Mouse (Mus musculus): ENCODE measurements around the gene Aen.

The Aen gene

DNA sequence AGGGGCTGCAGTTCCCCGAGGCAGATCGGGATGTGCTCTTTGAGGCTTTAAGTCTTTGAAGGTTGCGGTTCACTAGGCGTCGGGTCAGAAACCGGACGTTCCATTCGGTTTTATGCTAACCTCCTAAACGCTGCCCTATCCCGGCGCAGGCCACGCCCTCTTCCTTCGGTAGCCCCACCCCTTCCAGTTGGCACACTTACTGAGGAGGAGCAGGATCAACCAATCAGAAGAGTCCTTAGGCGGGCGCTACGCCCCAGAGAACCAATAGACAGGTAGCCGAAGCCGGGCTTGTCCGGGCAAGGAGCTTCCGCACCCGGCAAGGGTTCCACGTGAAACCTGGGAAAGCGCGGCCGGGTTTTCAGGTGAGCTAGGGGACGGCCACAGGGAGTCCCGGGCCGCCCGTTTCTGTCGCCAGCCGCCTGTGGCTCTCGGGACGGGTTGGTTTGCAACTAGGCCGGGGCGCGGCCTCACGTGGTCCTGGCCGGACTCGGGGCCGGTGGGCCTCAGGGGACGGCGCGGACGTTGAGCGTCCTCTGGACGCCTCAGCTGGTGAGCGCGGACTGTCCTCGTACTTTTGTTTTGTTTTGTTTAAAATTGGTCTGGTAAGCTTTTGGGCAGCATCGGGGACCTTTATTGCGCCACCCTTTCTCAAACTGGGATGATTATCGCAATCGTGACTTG, at the start of gene Aen:
Gene Aen (plus strand): TSS at position 202 of the 681 bp plus-strand sequence.
- DNase-seq, result peak; percentile 97 to 98

DNA sequence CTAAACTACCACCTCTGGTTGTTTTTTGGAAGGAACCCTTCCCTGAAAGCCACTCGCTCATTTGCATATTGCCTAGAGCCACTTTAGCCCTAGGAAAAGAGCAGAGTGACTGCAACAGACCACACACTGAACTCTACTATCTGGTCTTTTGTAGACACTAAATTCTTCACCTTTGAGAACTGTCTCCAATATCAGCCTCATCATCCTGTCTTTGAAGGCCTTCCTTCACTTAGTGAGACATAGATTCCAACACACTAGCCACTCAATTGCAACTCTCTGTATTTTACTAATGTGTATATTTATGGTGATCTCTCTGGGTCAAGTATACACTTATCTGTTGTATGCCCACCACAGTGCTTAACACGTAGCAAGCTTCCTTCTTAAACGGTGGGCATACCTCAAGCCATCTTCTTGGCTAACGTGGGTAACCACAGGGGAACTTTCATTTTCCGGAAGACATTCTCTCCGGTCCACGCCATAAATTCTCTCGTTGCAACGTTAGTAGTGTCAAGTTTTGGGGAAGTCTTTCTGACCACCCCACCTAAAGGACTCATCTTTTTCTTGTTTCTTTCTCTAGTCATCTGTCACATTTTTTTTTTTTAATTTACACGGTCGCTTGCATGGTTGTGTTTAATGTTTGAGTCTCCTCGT, 49.5 kb upstream of the Aen start:
- DNase-seq, result no peak

DNA sequence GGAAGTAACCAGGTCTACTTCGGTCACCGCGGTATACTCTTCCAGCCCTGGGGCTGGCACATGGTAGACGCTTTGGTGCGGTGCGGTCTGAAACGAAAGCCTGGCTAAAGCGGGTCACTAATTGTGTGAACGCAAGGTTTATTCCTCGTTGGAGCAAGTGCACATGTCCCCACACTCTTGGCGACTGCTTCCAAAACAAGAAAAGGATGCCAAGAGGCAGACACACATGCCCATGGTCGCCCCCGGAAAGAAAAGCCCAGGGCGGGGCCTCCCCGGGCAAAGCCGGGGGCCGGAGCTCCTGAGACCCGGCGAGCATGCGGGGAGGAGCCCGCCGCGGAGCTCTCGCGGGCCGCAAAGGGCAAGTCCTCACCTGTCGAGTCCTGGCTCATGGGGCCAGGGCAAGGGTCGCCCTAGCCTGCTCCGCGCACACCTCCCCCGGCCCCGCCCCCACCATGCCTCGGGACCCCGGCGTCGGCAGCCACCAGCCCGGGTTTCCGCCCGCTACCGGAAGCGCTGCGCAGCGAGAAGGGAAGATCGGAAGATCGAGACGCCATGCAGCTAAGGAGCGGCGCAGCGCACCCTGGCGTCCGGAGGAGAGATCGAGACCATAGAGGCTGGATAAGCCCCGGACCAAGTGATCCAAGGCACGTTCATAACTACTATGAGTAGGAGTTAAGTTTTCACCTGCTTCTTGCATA, 48.8 kb upstream of the Aen start, which contains the start of gene Det1:
Gene Det1 (minus strand): TSS at position 527 of the 698 bp plus-strand sequence.
- DNase-seq, result peak; percentile 92

DNA sequence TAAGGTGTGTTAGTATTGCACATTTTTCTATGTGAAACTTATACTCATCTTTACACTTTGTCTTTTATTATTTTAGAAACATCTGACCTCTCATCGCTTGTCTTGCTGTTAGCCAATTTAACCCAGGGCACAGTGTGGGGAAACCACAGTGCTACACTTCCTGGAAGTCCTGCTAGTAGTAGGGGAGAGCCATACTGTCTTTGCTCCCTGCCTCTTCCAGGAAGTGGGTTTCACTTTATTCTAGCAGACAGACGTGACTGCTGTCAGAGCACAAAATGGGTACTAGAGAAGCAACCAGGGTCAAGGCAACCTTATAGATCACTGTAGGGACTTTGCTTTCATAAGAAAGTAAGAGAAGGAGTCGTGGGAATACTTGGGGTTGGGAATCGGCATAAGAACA, 41.6 kb upstream of the Aen start:
- no peak for DNase-seq

DNA sequence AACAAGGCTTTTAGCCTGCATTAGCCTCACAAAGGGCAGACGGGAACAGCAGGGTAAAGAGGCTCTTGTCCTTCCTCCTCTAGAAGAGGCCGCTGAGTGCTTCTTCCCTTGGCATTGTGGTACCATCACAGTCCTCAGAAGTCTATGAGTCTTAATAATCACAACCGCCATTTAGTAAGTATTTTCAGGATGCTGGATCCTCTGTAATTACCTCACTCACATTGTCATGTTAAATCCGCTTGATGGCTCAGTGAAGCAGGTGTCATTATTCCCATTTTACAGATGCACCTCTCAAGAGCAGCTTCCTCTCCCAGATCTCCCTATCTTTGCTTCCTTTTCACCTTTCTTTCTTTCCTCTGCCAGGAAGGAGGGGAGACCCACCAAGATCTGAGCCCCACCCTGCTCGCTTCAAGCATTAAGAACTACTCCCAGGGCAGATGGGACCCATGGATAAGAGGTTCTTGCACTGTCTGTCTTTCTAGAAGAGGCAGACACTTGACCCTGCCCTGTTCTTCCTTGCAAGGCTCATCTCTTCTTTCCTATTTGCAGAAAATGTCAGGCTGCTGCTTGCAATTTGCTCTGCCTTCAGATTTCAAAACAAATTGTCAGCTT, 40.5 kb upstream of the Aen start:
- no peak for DNase-seq

DNA sequence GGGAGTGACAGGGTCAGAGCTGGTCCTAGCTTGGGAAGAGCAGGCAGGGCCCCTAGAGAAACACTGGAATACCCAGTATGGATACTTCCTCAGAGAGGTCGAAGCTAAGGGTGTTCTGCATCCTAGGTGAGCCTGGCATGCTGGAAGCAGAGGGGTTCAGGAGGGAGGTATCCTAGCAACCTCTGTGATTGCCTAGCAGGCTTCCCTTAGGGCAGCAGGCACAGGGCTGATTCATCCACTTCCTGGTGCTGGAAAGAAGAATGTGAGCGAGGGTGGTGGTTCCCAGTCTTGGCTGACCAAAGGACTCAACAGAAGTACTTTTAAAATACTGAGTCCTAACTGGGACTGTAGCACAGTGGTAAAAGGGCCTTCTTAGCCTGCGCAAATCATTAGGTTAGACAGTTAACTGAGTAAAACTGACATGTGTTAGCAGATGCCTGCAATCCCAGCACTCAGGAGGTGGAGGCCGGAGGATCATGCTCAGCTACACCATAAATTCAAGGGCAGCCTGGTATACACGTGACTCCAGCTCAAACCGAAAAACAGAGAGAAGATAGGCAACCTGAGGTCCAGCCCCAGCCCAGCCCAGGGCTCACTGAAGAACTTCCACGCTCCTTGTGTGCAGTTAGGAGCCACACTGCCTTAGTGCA, 31.7 kb upstream of the Aen start:
- DNase-seq, result no peak

DNA sequence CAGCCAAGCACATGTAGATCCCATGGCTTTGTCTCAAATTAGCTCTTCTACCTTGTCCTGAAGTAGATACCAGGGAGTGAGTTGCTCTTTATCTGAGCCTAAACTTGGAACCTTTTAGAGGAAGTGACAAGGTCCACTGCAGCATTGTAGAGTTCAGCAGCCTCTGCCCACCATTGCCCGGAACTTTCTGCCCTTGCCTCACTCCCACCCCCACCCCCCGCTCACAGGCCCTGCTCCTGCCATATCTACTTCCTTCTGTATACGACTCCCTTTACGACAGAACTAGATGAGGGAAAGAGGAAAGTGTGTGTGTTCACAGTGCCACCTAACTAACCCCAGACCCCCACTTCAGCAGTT, 31.2 kb upstream of the Aen start:
- no peak for DNase-seq

DNA sequence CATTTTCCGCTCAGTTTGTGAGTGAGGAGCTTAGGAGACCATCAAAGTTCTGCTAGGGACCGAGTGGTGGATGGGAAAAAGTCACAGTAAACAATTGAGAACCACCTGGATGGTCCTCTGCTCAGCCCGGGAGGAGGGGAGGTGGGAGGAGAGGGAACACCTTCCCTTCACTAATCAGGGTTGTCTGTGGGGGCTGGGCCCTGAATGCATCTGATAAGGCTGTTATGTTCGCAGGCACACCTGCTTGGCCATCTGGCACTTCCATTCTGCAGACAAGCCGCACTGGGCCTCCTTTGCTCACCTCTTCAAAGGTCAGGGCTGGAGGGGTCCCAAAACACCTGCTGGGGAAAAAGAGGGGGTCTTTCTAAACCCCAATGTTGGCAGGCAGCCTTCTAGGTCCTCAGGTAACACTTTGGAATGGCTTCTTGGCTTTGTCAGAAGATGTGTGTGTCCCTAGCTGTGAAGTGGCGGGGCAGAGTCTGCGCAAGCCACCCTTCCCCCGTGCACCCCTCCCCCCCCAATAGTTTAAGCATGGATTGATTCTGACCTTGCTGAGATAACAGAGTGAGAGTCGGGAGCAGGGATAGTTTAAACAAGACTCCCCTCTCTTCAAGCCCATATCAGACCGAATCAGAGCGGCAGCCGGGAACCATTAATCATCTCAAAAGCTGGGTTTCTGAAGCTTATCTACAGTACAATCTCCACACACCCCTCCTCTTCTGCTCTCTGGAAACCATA, 30.3 kb upstream of the Aen start:
- no peak for DNase-seq

DNA sequence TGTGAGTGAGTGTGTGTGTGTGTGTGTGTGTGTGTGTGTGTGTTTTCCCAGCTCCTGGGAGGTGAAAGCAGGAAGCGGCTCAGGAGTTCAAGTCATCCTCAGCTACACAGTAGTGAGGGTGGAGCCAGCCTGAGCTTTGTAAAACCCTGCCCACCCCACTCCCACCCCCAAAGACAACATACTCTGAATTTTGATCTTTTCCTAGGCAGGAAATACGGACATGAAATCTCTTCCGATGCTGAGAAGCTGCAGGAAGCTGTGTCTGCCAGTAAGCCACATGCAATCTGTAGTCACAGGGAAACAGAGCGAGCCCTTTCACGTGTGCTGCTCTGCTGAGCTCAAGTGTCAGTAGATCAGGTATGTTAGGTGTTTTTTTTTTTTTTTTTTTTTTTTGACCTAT, 26.9 kb upstream of the Aen start:
- no peak for DNase-seq

DNA sequence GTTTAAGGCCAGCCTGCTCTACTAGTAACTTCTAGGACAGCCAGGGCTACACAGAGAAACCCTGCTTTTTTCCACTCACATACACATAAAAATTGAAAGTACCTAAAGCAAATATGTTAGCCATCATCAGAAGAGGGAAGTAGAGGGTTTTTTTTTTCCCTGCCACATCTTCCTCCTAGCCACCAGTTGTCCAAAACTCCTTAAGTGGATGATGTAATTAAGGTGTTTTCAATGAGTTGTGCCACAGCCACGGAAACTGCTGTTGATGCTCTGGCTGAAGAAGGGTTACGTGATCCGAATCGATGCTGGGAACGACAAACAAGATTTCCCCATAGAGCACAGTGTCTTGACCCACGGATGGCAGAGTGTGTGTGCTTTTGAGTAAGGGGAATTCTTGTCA, 23.3 kb upstream of the Aen start:
- no peak for DNase-seq

DNA sequence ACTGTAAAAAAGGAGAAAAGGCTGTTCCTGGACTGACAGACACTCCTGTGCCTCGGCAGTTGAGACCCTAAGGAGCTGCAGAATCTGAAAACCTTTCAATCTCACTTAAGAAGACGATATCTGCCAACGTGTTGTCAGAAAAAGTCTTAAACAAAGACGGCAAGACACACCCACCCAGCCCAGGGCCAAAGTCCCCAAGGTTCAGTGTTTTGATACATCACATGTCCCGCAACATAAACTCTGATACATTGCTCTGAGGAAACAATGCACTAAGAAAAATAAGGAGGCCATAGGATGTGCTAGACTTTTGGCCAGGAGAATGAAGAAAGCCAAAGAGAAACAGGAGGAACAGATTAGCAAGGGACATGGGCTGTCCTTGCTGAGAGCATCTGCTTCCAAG, 22.8 kb upstream of the Aen start:
- DNase-seq, result no peak

DNA sequence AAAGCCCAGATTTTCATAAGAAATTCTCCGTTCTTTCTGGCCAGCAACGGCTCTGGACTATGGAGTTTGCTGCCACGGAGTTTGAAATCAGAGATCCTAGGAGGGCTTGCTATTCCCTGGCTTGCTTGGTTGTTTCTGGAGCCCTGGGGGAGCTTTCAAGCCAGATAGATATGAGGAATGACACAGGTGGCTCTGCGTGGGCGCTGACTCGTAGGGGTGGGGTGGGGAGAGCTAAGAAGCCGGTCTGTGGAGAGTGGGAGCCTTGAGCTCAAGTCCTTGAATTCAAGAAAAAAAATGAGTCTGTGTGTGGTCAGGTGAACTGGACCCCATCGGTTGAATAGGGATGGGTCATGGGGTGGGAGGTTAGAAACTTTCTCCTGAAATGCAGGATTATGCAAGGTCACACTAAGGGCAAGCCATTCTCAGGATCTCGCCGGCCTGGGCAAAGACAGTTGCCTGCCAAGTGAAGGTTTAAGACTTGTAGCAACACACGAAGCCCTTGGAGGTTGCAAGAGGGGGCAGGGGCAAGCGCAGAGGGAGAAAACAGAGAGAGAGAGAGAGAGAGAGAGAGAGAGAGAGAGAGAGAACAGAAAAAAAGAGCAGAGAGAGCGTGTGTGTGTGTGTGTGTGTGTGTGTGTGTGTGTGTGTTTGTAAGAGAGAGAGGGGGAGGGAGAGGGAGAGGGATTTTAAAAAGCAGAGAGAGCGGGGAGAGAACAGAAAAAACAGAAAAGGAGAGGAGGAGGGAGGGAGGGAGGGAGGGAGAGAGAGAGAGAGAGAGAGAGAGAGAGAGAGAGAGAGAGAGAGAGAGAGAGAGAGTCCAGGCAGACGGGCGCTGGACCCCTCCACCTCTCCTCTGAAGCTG, 13.8 kb upstream of the Aen start:
- no peak for DNase-seq

DNA sequence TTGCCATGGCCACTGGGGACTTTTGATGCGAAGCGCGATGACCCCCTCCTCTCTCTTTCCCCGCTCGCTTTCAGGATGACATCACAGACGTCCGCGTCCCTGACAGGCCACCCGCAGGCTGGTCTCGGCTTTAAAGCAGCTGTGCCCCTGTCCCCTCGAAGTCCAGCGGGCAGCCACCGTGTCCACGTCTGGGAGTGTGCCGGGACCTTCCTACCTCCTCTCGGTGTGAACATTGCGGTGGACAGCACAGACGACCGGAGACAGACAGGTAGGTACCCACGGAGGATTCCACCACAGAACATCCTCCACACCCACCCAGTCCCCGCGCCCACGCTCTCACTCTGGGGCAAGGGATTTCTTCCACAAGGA, 13.2 kb upstream of the Aen start:
- DNase-seq, result no peak

DNA sequence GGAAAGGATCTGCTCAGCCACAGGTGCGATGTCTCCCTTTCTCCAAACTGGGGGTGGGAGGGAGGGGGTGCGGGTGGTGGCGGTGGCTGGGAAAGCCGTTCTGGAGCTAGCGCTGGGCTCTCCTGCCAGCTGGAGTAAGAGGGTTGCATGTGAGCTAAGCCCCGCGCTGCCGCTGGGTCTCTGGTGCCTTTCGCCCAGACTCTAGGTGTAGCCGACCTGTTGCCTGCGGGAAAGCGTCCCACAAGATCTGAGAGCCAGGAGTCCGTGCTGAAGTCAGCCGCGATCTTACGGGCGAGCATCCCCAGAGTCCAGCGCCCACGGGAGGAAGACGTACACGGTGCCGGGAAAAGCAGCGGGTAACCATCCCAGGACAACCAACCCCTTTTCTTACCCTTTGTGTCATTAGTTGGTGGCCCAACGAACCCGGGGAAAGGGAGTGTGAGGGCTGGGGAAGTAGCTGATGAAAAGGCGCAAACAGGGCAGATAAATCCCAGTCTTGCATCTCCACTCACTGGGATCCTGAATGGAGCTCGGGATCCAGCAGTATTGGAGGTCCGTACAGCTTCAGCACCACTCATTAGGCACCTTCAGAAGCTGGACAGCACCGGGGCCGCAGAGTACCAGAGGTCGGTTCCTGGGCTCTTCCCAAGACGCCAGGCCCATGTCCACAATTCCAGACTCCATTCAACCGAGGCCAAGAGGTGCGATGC, 12.5 kb upstream of the Aen start:
- no peak for DNase-seq

DNA sequence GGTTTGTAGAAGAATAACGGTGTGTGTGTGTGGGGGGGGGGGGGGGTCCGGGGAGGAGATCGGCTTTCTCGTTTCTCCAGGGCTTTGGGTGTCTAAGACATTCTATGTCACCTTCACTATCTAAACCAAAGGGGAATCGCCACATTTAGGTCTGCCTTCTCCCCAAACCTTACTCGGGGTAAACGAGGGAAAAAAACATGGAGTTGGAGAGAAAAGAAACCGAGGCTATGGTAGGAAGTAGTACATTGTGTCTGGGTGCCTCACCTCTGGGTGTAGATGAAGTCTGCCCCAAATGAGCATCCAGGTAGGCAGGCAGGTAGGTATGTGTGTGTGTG, 12.0 kb upstream of the Aen start:
- no peak for DNase-seq

DNA sequence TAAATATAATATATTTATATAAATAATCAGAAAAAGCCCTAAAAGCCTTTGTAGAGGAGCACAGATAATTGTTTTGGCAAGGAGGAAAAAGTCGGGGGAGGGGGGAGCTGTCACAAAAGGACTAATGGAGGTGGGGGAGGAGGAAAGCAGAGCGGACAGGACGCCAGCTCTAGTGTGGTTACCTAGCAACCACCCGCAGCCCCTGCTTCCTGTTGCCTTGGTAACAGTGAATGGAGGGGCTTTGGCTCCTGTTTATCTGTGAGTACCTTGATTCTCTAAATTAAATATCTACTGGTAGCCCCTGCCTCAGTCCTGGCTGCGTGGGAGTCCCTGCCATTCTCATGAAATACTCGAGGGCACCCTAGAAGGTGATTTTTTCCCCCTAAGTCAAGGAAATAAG, 11.5 kb upstream of the Aen start:
- DNase-seq, result no peak

DNA sequence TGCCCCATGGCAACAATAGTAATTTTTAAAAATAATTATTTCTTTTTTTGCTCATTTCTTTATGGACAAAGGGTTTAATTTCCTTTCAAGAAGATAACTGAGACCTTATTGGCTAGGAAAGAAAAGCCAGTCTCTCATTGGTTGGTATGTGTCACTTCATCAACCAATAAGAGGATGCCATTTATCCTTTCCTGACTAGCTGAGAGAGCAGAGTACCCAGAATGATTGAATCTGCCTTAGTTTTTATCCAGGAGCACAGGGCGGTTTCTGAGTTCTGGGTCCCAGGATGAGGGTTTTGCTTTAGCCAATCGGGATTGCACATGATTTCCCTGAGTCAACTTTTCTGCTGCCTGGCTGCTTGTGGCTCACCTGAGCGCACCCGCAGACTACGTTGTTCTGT, 10.2 kb upstream of the Aen start:
- no peak for DNase-seq

DNA sequence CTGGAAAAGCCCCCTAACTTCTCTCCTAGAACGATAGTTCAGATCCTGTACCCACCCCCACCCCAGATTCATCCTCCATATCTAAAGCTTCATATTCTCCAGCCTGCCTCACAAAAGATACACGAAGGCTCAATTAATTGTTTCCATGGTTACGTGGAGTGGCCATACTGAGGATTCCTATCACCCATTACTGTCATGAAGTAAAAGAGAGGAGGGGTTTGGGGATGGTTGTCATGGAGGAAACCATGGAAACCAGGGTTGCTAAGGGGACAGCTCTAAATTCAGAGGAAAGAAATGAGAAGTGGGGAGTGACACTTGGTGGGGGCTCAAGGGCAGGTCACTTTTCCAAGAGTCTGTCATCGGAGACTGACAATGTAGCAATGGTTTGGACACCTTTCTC, 9.2 kb upstream of the Aen start:
- DNase-seq, result no peak

DNA sequence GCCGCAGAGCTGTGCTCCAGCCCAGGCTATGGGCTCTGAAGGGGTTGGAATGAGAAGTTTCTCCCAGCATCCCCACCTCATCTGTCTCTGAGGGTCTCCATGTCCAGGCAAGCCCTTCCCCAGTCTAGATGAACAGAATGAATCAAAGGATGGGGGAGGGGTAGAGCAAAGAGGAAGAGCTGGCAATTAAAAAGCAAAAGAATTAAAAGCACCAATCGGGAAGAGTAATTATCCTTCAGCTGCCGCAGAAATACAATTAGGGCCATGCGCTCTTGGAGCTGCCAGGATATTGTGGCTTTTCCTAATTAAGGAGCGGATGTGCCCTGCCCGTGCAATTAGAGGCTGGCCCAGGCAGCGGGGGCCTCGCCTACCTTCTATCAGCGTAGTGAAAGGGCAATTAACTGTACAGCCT, 8.2 kb upstream of the Aen start:
- no peak for DNase-seq

DNA sequence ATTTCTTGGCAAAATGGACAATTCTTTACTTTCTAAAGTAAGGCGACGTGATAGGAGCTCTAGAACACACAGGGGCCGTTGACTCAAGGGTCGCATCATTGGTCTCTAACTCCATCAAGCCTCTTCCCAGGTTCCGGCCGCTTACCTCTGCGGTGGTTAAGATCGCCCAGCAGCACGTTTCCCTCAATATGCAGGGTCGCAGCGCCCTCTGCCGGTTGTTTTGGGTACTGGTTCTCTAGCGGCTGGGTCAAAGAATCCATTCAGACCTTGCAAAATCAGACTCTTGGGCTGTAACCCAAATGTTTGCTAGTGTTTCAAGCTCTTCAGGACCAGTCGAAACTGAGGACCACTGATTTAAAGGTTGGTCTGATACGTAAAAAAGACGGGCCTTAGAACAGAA, 5.0 kb upstream of the Aen start:
- peak; percentile 88 to 93 for DNase-seq

DNA sequence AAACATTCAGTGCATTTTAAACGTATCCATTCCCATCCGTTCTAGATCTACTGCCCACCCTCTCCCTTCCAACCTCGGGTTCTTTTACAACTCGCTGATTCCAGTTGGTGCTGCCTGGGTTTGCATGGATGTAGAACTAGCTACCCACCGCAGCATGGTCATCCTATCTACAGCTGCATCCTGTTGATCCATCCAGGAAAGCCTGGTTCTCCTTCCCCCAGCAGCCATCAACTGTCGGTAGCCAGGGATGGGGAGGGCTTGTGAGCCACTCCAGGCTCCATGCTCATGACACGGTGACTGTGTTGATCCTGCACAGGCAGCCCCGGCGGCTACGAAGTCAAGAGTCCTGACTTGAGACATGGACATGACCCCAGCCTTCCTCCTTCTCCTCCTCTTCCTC, 1.7 kb upstream of the Aen start:
- no peak for DNase-seq

Measured in cerebellum, postnatal 36 days (tissue).